Mouse (Mus musculus): ENCODE results near the gene Atxn7l1.

The Atxn7l1 gene

DNA sequence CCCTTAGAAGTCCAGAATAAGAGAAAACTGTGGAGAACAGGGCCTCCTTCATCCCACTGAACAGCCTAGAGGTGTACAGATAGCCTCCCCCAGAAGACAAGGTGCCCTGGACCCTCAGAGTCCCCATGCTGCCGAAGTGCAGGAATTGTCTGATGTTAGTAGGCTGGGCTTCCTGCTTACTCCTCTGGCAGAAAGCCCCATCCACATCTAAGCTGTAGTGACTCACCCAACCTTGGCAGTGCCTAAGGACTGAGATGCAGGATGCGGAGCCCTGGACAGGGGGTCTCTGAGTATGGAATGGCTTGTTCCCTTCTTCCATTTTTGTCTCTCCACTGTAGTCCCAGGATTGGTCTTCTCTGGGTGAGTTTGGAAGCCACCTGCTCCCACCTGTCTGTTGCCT, 187.0 kb downstream of the Atxn7l1 start:
- DNase-seq, result no peak

DNA sequence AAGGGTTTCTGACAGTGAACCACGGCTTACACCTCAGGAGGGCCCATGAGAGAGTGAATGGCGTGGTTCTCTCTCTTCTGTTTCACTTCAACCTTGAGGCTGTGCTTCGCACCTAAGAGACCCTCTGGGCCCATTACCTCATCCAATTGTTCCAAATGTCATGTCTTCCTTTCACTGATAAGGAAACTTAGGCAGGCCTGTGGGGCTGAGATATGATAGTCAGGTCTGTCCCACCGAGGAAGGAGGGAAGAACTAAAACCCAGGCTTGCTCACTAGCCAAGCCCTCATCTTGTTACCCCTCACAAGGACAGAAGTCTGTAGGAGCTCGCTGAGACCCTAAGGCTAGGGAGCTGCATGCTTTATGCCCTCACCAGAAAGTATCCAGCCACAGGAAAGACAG, 187.5 kb downstream of the Atxn7l1 start:
- no peak for DNase-seq

DNA sequence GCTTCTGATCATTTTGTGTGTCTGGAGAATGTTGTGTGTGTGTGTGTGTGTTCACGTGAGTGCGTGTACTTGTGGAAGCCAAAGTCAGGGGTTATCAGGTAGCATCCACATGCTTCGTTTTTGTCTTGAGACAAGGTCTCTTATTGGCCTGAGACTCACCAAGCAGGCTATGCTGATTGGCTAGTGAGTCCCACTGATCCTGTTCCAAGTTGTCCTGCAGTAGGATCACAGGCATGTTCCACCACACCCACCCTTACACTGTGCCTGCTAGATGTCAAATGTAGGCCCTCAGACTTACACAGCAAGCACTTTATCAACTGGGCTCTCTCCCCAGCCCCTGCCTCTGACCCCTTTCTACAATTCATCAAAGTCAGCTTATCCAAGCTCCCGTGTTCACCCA, 187.9 kb downstream of the Atxn7l1 start:
- no peak for DNase-seq

DNA sequence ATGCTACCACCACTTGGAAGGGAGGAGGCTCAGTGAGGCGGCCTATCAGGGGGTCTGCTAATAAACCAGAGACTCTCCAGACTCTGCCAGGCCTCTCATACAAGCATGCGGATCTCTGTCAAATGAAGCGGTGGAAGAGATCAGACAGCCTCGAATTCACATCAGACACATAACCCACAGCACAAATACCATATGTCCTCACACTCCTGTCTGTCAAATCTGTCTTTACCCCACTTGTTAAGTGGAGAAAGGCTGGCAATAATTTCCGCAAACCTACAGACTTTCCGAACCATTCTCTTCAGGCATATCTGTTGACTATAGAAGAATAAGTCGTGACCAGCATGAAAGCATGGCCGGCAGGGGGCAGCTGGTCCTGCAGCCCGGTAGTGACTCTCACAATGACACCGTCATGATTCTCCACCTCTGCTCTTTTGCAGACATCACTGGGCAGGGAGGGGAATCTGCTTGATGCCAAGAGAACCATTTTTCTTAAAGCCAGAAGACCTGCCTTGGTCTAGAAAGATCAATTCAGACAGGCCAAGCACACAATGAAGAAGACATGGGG, 189.2 kb downstream of the Atxn7l1 start:
- DNase-seq, result no peak

DNA sequence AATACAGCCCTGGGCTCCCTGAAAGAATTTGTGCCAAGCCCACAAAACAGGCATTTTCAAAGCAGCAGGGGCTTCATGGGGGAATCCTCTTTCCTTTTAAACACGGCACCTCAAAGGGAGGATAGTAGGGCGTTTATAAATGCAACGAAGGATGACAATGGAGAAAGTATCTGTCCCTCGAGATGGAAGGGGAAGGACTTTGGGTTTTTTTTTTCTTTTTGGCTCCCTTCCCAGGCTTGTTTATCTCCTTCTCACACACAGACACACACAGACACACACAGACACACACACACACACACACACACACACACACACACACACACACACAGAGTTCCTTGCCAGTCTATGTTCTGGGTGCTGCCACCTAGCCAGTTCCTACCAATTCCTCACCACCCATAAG, 189.8 kb downstream of the Atxn7l1 start:
- no peak for DNase-seq

DNA sequence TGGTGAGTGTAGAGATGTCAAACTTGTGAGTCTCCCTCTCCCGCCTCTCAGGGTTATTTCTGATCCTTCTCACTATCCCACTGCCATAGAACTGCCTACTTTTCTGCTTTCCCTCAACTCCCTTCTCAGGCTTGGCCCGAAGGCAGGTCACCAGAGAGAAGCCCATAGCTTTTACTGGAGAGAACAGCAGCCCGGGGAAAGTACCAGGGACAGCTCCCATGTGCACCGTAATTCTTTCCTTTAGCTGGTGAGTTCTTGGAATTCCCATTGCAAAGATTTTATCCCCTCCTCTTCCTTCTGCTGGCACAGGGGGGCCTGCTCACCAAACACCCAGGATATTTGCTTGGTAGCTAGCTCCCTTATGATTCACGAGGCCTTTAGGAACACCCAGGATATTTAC, 190.7 kb downstream of the Atxn7l1 start:
- DNase-seq, result no peak

DNA sequence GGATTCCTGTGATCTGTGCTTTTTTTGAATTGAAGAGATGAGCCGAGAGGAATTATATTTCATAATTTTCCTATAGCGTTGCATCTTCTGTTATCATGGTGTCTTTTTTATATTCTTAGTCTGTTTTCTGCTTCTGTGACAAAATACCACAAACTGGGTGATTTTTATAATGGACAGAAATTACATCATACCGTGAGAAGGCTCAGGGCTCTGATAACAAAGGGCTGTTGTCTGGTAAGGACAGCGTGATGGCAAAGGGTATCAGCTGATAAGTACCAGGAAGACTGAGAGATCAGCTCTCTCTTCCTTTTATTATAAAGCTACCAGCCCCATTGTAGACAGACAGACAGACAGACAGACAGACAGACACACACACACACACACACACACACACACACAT, 192.3 kb downstream of the Atxn7l1 start:
- DNase-seq, result no peak

DNA sequence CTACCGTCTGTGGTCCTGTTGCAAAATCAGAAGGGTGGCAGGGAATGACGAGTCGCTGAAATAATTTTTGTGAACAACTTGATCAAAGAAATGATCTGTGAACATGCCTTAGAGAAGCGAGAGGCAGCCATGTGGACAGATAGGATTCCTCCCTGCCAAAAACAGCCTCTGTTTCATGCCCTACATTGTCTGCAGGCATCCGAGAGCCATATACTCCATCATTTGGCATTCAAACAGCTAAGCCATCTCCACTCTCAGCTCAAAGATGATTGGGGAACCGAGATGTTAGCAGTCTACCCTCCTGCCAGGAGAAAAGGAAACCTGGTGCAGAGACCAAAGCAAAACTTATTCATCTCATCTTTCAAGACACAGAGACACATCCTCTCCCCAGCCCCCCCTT, 193.2 kb downstream of the Atxn7l1 start:
- DNase-seq, result no peak

DNA sequence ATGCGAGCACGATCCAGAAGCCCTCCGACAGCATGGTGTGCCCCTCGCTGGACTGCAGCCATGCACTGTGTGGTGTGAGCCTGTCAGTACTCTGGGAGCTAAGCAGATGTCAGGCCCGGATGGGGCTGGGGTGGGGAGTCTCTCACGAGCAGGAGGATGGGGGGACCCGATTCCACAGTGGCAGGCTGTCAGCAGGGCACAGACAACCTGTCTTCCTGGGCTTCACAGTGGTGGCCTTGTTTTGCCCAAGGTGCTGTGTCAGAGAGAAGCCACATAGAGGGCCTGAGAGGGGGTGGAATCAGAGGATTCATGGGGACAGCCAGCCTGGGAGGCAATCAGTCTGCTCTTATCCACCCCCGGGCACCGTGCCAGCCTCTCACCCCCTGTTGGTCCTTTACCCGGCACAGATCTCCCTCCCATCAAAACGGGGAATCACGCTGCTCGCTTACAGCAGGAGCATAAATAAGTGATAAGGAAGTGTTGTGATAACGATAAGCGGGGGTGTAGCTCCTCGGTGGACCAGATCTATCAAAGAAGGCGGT, 193.9 kb downstream of the Atxn7l1 start:
- no peak for DNase-seq

DNA sequence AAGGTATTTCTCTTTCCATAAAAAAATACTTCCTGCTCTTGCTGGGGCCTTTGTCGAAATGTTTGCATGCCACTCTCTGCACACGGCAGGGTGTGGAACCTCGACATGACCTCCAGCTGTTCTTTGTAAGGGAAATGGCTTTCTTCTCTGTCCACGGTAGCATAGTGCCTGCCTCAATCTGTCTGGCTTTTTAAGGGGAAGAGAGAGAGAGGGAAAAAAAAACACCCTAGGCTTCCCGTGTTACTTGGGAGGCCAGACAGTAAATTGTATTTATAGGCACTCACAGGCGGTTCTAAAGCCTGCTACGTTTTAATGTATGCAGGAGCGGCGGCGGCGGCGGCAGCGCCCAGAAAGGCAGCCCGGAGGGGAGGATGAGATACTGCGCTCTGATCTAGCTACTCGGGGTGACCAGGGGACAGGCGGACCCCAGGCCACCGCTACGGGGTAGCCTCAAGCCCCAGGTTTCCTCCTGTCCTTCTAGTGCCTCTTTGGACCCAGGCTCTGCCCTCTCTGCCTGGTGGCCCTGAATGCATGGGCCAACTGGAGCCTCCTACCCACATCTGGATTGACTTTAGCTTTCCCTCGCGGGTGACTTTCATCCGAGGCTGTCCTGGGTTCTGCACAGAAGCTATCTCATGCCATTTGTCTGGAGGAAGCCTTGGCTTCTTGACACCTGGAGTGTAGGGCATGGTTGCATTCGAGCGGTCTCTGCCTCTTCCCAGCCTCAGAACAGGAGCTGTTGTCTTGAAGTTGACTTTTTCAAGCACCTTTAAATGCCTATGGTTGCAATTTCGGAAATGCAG, 197.7 kb downstream of the Atxn7l1 start:
- no peak for DNase-seq

DNA sequence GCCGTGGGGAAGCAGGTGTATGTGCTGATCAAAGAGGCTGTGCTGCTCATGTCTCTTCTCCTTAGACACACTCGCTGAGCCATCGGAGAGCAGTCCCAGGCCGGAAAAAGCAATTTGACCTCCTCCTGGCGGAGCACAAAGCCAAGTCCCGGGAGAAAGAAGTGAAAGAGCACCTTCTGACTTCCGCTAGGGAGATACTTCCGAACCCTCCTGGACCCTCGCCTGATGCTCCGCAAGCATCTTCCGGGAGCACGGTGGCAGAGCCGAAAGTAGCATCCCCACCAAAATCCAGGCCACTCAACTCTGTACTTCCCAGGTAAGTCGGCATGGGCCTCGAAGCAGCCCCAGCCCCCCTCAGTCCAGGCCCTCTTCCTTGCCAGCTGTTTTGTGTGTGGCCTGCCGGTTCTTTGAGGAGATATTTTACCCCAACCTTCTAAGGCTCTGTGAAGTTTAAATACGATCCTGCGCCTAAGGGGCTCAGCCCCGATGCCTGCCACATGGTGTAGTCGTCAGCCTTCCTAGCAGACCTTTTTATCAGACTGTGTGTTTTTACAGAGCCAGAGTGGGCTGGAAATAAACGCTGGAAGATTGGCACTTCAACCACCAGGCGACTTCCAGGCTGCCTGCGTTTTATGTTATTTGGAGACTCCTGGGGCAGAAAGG, 198.4 kb downstream of the Atxn7l1 start:
- no peak for DNase-seq

DNA sequence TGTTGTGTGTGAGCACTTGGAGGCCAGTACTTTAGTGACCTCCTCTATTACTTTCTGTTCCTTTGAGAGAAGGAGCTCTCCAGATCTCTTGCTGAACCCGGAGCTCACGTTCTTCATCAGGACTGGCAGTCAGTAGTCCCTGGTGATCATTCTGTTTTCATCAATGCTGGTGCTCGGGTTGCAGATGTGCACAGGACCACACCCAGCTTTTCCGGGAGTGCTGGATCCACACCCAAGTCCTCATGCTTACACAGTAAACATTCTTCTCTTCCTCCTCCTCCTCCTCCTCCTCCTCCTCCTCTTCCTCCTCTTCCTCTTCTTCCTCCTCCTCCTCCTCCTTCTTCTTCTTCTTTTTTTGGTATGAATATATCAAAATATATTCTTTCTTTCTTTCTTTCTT, 205.2 kb downstream of the Atxn7l1 start:
- DNase-seq, result no peak

DNA sequence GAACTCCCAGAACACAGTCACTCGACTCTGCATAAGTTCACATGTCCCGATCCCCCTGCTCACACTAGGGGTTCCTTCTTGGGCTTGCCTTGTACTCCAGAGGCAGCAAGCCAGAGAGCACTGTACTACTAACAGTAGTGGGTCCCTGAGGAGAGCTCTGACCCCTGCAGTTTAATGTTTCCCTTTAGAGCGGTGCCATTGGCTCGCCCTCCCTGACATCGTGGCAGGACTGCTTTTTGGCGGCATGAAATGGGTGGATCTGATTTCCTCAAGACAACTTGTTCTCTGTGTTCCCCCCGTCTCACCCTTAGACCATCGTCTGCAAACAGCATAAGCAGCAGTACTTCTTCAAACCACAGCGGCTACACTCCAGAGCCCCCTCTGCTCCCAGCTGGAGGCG, 210.9 kb downstream of the Atxn7l1 start:
- DNase-seq, result no peak

DNA sequence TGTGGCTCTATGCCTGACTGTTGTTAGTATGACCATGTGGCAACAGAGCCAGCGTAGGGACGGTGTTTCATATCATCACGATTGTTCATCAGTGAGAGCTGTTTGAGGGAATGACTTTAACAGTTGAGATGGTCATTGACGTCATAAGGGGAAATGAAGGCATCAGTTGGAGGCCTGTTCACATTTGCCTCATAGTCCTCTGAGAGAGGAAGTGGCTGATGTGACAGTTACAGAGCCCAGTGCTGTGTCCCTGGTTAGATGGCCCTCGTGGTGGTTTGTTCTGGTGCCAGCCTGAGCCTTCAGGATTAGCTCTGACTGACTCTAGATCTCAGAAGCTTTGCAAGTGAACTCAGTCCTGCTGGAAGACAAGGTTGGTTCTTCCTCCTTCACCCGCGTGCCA, 211.7 kb downstream of the Atxn7l1 start:
- no peak for DNase-seq

DNA sequence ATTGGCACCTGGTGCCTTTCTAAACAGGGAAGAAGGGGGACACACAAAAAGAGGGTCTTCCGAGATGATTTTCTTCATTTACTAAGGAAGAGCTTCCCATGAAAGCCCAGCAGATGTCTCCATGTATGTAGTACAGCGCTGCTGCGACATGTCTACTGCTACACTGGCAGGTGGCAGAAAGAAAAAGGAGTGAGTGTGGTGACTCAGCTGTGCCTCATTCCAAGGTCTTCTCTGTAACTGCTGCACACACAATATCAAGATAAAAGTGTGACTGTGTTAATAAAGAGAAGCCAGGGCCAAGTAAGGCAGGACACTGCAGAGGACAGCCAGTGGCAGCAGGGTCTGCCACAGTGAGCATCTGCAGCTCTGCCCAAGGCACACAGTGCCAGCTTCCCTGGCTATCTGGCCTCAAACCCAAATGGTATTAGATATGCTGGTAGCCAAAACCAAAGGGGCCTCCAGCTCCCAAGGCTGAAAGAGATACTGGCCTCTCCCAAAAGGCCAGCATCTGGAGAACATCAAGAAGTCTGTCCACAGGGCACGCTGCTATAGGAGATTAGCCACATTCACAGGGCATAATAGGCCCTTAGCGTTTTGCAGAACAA, 212.5 kb downstream of the Atxn7l1 start:
- no peak for DNase-seq

DNA sequence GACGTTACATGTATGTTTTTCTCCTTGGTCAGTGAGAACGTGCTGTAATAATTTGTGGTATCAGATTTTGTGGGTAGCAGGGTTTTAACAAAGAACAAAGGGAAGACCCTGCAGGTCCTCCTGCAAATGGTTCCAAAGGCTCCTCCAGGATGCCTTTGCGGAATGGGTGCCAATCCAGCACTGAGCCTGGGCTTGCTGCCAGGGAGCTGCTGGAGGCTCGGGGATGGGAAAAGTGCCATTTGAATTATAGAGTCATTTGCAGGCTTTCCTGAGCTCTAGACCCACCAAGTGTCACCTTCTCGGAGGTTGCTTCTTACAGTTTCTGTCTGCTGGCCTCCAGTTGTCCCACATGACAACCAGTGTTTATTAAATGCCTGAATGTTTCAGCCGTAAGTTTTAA, 213.2 kb downstream of the Atxn7l1 start:
- DNase-seq, result no peak

DNA sequence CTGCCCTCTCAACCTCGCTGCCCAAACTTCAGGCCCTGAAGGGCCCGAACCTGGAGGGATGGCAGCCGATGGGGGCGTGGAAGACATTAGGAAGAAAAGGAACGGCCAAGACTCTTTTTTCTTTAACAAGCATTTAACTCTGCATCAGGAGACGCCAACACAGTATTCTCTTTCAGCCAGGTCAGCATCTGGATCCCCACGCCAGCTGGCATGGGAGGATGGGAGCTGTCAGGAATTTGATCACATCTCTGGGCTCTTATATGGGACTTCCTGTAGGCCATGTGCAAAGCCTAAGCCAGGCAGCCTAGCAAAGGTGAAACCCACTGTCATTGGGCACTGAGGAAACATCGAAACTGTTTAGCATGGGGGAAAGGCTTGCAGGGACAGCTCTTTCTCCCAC, 217.0 kb downstream of the Atxn7l1 start:
- DNase-seq, result no peak

DNA sequence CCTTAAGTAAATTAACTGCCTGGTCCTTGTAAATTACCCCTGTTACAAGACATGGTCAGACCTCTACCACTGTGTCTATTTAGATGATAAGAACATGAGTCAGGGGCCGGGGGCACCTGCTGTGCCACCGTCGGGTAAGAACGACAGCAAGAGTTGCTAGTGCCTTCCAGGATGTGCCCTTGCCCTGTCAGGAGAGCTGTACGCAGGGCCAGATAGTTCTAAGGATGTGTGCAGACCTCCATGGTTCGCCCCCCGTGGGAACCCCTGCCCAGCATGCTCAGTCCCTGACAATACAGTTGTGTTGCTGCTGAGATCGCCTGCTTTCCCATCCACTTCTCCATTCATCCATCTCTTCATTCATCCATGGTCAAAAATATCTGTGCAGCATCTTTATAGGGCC, 217.6 kb downstream of the Atxn7l1 start:
- no peak for DNase-seq

DNA sequence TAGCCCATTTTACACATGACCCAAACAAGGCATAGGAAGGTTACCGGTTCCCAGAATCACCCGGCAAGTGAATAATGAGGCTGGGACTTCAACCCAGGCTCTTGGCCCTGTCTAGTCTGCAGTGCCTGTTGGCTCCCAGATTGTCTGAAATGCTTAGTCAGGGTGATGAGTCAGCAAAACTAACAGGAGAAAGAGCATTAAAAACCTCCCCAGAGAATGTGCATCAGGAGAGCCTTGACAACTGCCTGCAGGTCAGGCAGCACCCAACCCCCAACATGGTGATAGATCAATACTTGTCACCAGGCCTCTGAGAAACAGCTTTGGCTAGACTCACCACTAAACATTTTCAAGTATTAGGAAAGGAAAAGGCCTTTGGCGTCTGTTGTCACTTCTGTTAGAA, 222.1 kb downstream of the Atxn7l1 start:
- DNase-seq, result no peak

DNA sequence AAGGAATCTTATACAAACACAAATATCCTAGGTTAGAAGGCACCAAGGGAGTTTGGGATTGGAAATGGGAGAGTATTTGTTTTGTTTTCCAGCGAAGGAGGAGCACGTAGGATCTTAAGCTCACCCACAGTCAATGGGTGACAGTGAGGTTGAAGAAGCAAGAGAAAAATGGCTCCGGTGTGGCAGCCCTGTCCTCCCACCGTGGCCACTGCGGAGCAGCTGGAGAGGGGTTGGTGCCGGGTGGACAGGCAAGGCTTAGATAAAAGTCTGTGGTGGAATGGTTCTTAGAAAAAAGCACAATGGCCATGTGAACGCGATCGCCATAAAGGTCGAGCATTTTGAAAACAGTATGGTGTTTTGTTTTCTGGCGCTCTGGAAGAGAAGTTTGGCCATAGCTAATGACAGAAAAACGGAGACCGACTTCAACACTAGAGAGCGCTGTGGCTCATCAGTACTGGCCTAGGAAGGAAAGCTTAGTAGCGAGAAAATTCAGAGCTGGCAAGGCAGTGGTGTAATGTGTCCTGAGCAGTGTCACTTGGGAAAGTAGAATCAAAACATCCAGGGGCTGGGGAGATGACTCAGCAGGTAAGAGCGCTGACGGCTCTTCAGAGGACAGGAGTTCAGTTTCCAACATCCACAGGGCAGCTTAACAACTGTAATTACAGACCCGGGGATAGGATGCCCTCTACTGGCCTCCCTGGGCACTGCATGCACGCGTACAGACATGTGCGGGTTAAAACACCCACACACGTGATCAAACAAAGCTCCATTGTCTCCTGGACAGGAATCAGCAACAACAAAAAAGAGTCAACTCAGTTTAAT, 232.3 kb downstream of the Atxn7l1 start:
- DNase-seq, result peak; percentile 82

DNA sequence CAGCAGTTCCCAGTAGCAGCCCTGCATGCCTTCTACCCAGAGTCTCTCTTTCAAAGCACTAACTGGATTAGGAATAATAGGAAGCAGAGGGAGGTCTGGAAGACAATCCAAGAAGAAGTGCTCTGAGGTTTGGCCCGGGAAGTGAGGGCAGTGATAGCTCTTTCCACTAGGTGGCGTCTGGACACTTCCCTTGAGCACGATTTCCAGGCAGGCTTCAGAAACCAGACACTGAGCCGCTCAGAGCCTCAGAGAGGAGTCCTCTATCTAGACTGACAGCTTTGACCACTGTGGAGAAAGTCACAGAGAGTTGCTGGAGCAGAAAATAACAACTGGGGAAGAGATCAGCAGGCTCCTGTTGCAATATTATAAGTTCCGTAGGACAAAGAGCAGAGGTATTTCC, 241.3 kb downstream of the Atxn7l1 start:
- peak; percentile 59 for DNase-seq

DNA sequence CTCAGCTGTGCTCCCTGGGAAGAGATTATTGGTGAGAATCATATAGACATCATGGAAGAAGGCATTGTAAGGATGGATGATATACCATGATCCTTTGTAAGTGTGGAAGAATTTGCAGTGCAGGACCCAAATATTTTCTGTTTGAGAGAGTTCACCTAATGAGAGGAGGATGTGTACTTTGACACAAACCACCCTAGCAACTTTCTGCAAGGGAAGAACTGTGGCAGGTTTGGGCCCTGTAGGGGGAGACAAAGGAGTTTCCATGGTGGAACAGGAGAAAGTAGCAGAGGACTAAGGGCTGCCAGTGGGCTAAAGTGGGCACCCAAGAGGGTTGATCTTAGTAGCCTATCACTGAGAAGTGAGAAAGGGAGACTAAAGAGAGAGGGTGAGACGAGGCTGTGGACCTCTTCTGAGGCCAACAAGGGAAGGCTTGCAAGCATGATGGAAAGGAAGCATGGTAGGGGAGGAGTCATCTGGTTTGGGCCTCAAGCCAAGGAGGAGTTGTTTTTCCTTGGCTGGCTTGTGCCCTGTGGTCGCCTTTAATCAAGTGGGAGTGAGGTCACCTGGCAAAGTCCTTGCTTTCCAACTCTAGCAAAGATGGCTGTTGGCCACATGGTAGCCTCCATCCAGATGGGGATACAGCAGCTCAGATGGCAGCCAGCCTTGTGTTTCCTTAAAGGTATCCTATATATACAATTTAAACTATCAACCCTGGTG, 243.5 kb downstream of the Atxn7l1 start:
- no peak for DNase-seq
